Mouse (Mus musculus) midbrain, embryonic 11.5 days (tissue): ENCODE measurements around the gene Hrh3. TPM values are rescaled to one million over a fixed set of nuclear protein-coding genes. Genes with fewer than 3 reads are reported as not detected.
A peak's percentile ranks its signal among the peaks of the same experiment; 100 is the strongest.

Experiments
- ATAC-seq: fragments of 200-750 bp; cut with Nextera tagmentation; 2 replicates; pipeline ENCODE4 v1.8.0; 2017; ENCODE audit warnings: moderate TSS enrichment, moderate library complexity; ENCODE audit not compliant: low FRiP score
- DNase-seq: peaks from one replicate; pipeline ENCODE4 v3.0.0; 2015; ENCODE audit warnings: low spot score; ENCODE audit errors: missing footprints
- H3K27ac ChIP-seq: fragments of 300-500 bp; sonication (generic); 2 replicates; pipeline ENCODE4 v1.5.1; 2014; ENCODE audit warnings: low read depth, low read length
- H3K27me3 ChIP-seq: fragments of 300-500 bp; sonication (generic); 2 replicates; pipeline ENCODE4 v1.6.1; 2014; ENCODE audit warnings: mild to moderate bottlenecking, low read length, moderate library complexity, mixed read lengths; ENCODE audit not compliant: control insufficient read depth, insufficient read depth
- H3K36me3 ChIP-seq: fragments of 300-500 bp; sonication (generic); 2 replicates; pipeline ENCODE4 v1.6.1; 2014; ENCODE audit warnings: mild to moderate bottlenecking, low read length, moderate library complexity, mixed read lengths; ENCODE audit not compliant: control insufficient read depth, insufficient read depth
- H3K4me1 ChIP-seq: fragments of 300-500 bp; sonication (generic); 2 replicates; pipeline ENCODE4 v1.6.1; 2014; ENCODE audit warnings: low read length; ENCODE audit not compliant: control insufficient read depth, insufficient read depth
- H3K4me2 ChIP-seq: fragments of 300-500 bp; sonication (generic); 2 replicates; pipeline ENCODE4 v1.6.1; 2014; ENCODE audit warnings: mild to moderate bottlenecking, moderate library complexity
- H3K4me3 ChIP-seq: fragments of 300-500 bp; sonication (generic); 2 replicates; pipeline ENCODE4 v1.5.1; 2014; ENCODE audit warnings: low read depth, low read length
- H3K9ac ChIP-seq: fragments of 300-500 bp; sonication (generic); 2 replicates; pipeline ENCODE4 v1.6.1; 2014; ENCODE audit warnings: low read length
- H3K9me3 ChIP-seq: fragments of 300-500 bp; sonication (generic); 2 replicates; pipeline ENCODE4 v1.6.1; 2016; ENCODE audit warnings: low read length; ENCODE audit not compliant: control insufficient read depth
- WGBS: fragments of 180-500 bp; shearing (Covaris S2); extraction: QIAGEN DNeasy Blood & Tissue Kit; methylation state at CpG from one replicate; pipeline ENCODE4 v1.1.7; 2014; 5-methylcytosine and 5-hydroxymethylcytosine counted together
- polyA plus RNA-seq: library from polyadenylated mRNA; unstranded; fragments of >200 nt; fragmentation: Nextera tagmentation; extraction: Ambion mirVana; gene quantifications from 2 replicates; pipeline ENCODE4 v1.2.1, GENCODE M21; 2014

Hrh3 gene
- polyA plus RNA-seq, 1 experiment from 2014 or later: 3.0 TPM

- ATAC-seq (peak; percentile 48; the same call in 1 of the 2 replicates), DNase-seq (peak; percentile 96)
- no peak overlapping the region for H3K9ac ChIP-seq
- H3K4me3 ChIP-seq: no peak overlapping the region
- no peak overlapping the region for H3K4me2 ChIP-seq
- WGBS: 25% methylated on average over 5 of the region's 5 CpGs
- peaks cover 10% of the 10 kb centered on the region for H3K36me3 ChIP-seq
- no peaks in the 10 kb centered on the region for H3K9me3 ChIP-seq
- H3K27ac ChIP-seq: no peak overlapping the region
- H3K27me3 ChIP-seq: no peaks in the 10 kb centered on the region
- H3K4me1 ChIP-seq: no peaks in the 10 kb centered on the region
These were observed 53.3 kb downstream of the Hrh3 start for GRCm38 (mm10) chr2:180050986-180051385.

Other genes starting within 250 kb of the Hrh3 start
- gene Taf4, start 127.8 kb downstream of the Hrh3 start, polyA plus RNA-seq: 5.8 and 6.0 TPM in 2 replicates
- 11.1 and 14.5 TPM in 2 replicates for gene Lsm14b, start 79.5 kb downstream of the Hrh3 start, polyA plus RNA-seq
- gene Psma7, start 62.1 kb downstream of the Hrh3 start, polyA plus RNA-seq: 697 and 701 TPM in 2 replicates
- gene Ss18l1, start 62.0 kb downstream of the Hrh3 start, polyA plus RNA-seq: 14.6 and 17.8 TPM in 2 replicates
- 29.8 and 30.3 TPM in 2 replicates for gene Mtg2, start 33.9 kb downstream of the Hrh3 start, polyA plus RNA-seq
- 43.3 and 46.3 TPM in 2 replicates for gene Osbpl2, start 14.8 kb upstream of the Hrh3 start, polyA plus RNA-seq
- gene Adrm1, start 67.0 kb upstream of the Hrh3 start, polyA plus RNA-seq: 170 and 171 TPM in 2 replicates
- 3.8 and 3.9 TPM in 2 replicates for gene Lama5, start 121.4 kb upstream of the Hrh3 start, polyA plus RNA-seq
- gene Rps21, start 152.9 kb upstream of the Hrh3 start, polyA plus RNA-seq: 443 and 494 TPM in 2 replicates
- gene Cables2, start 169.0 kb upstream of the Hrh3 start, polyA plus RNA-seq: 13.3 and 14.4 TPM in 2 replicates
- not detected in 2 replicates for gene Rbbp8nl, start 185.4 kb upstream of the Hrh3 start, polyA plus RNA-seq
- not detected in 2 replicates for gene Gata5, start 230.2 kb upstream of the Hrh3 start, polyA plus RNA-seq